ENCODE assay signal across 8 mouse cellular contexts in genomic region chr4:137469081-137469844, GRCm38 (mm10). TPM values are rescaled to one million over a fixed set of nuclear protein-coding genes. Genes with fewer than 3 reads are reported as not detected.
DNase-seq lines count a peak whose midpoint lies in the region; ATAC-seq and TF ChIP-seq lines count a peak whose summit lies in the region.

No protein-coding gene starts in this region.

- peaks cover 18% of the 10 kb centered on the region for H3K27me3 ChIP-seq in CH12.LX (replicated peaks)
- H3K27me3 ChIP-seq in forebrain, postnatal 0 days (ENCODE audit: insufficient read depth, low read length), result no peaks in the 10 kb centered on the region
- H3K27me3 ChIP-seq in kidney, postnatal 0 days (ENCODE audit: insufficient read depth, low read length), result no peaks in the 10 kb centered on the region
- peaks cover 8% of the 10 kb centered on the region; the same call in 1 of the 2 replicates for H3K27me3 ChIP-seq in midbrain, embryonic 15.5 days (replicated peaks)

- in situ Hi-C loops in CH12.LX (cut with MboI; ENCODE audit: low pct_ligation_motif_present, low pct_unique_long_range_greater_than_20kb, low sequenced_read_pairs), result loop anchor here (5.0 kb wide), 1 partner anchor 33 kb away; no protein-coding TSS in a partner anchor

- no peak for TF ChIP-seq EP300 in CH12.LX (IDR thresholded peaks at IDR 0.05; ENCODE audit: low read length)

- peak overlapping the region; percentile 51; the same call in 1 of the 2 replicates for H3K9ac ChIP-seq in CH12.LX (ENCODE audit: insufficient read depth, low read depth)
- peak overlapping the region; percentile 60 for H3K9ac ChIP-seq in forebrain, postnatal 0 days
- H3K9ac ChIP-seq in kidney, postnatal 0 days (ENCODE audit: low read depth, low read length), result peak overlapping the region; percentile 88
- peak overlapping the region; percentile 56 for H3K9ac ChIP-seq in midbrain, embryonic 15.5 days

- no peaks in the 10 kb centered on the region for H3K79me2 ChIP-seq in CH12.LX (replicated peaks; ENCODE audit: control insufficient read depth, extremely low read depth, insufficient read depth, poor library complexity, severe bottlenecking)

- H3K36me3 ChIP-seq in CH12.LX (replicated peaks in 1 of 2; ENCODE audit: control insufficient read depth in 1 of 2, insufficient read depth in 1 of 2, low read length in 1 of 2), result peaks cover 0 to 7% of the 10 kb centered on the region in 2 experiments
- H3K36me3 ChIP-seq in forebrain, postnatal 0 days (ENCODE audit: insufficient read depth), result no peaks in the 10 kb centered on the region
- no peaks in the 10 kb centered on the region for H3K36me3 ChIP-seq in kidney, postnatal 0 days (ENCODE audit: insufficient read depth, low read length)
- H3K36me3 ChIP-seq in midbrain, embryonic 15.5 days (replicated peaks), result no peaks in the 10 kb centered on the region

- dilution Hi-C loops in CH12.LX (cut with MboI; ENCODE audit: extremely low pct_ligation_motif_present, extremely low pct_unique_long_range_greater_than_20kb, low sequenced_read_pairs), result no loop called here

- peak; percentile 16; the same call in 1 of the 2 replicates for ATAC-seq in forebrain, postnatal 0 days
- ATAC-seq in kidney, postnatal 0 days (replicated peaks; ENCODE audit: low FRiP score, low read depth), result no peak; the same call in none of the 2 replicates
- 0 out of 2 replicates have a peak, but pooled peaks have one; percentile 7 for ATAC-seq in midbrain, embryonic 15.5 days (replicated peaks)

- peak overlapping the region; percentile 50 to 84 (median 72) for H3K4me3 ChIP-seq in CH12.LX (replicated peaks in 1 of 3; ENCODE audit: low read depth in 2 of 3, low read length in 2 of 3, poor library complexity in 1 of 3)
- peak overlapping the region; percentile 53 for H3K4me3 ChIP-seq in forebrain, postnatal 0 days (ENCODE audit: low read depth, low read length)
- H3K4me3 ChIP-seq in kidney, postnatal 0 days (replicated peaks; ENCODE audit: low read depth, low read length), result peak overlapping the region; percentile 85
- H3K4me3 ChIP-seq in midbrain, embryonic 15.5 days, result peak overlapping the region; percentile 54

- peaks cover 11 to 31% of the 10 kb centered on the region in 2 experiments for H3K4me1 ChIP-seq in CH12.LX (ENCODE audit: control insufficient read depth in 1 of 2, insufficient read depth in 2 of 2)
- 0 out of 2 replicates have a peak, but pooled peaks cover 3% of the 10 kb centered on the region for H3K4me1 ChIP-seq in forebrain, postnatal 0 days (ENCODE audit: insufficient read depth)
- H3K4me1 ChIP-seq in kidney, postnatal 0 days (replicated peaks; ENCODE audit: insufficient read depth, low read length), result peaks cover 43% of the 10 kb centered on the region
- peaks cover 22% of the 10 kb centered on the region for H3K4me1 ChIP-seq in midbrain, embryonic 15.5 days

- 6% methylated on average over 20 of the region's 20 CpGs for WGBS in forebrain, postnatal 0 days
- WGBS in kidney, postnatal 0 days, result 2% methylated on average over 20 of the region's 20 CpGs
- WGBS in midbrain, embryonic 15.5 days, result 5% methylated on average over 20 of the region's 20 CpGs

- no peaks in the 10 kb centered on the region for H3K9me3 ChIP-seq in CH12.LX (replicated peaks; ENCODE audit: low read length)
- H3K9me3 ChIP-seq in forebrain, postnatal 0 days (ENCODE audit: low read length), result no peaks in the 10 kb centered on the region
- H3K9me3 ChIP-seq in kidney, postnatal 0 days (replicated peaks; ENCODE audit: low read length), result no peaks in the 10 kb centered on the region
- no peaks in the 10 kb centered on the region for H3K9me3 ChIP-seq in midbrain, embryonic 15.5 days

- peak; percentile 62 for DNase-seq in 3134 (ENCODE audit: extremely low read depth, insufficient read length, low spot score)
- DNase-seq in CH12.LX (ENCODE audit: extremely low read depth), result no peak
- no peak for DNase-seq in forebrain, postnatal 0 days
- peak; percentile 49 for DNase-seq in kidney, postnatal 0 days (ENCODE audit: low spot score)
- no peak for DNase-seq in frontal cortex, postnatal 25 days (ENCODE audit: low spot score in 2 of 2)
- no peak for DNase-seq in c-Kit-positive CD71-positive TER-119-positive erythroid progenitor cells, embryonic 14.5 days (ENCODE audit: low spot score)
- no peak for DNase-seq in layer of hippocampus, postnatal 25 days (ENCODE audit: extremely low spot score in 1 of 2, low spot score in 1 of 2)

- TF ChIP-seq CTCF in CH12.LX (conservative IDR thresholded peaks at IDR 0.05 in 1 of 2, IDR thresholded peaks at IDR 0.05 in 1 of 2; ENCODE audit: low read depth in 2 of 2, low read length in 2 of 2), result no peak
- TF ChIP-seq CTCF in forebrain, postnatal 0 days (IDR thresholded peaks at IDR 0.05; ENCODE audit: low read depth), result no peak
- TF ChIP-seq CTCF in kidney, postnatal 0 days (IDR thresholded peaks at IDR 0.05; ENCODE audit: low read depth), result no peak

- no peak for TF ChIP-seq RAD21 in CH12.LX (IDR thresholded peaks at IDR 0.05; ENCODE audit: low read depth, low read length)

- H3K4me2 ChIP-seq in CH12.LX (ENCODE audit: insufficient read depth, low read depth, poor library complexity, severe bottlenecking), result peak overlapping the region; percentile 59
- H3K4me2 ChIP-seq in forebrain, postnatal 0 days (ENCODE audit: low read depth), result peak overlapping the region; percentile 99
- peak overlapping the region; percentile 96 for H3K4me2 ChIP-seq in kidney, postnatal 0 days (ENCODE audit: low read length)
- H3K4me2 ChIP-seq in midbrain, embryonic 15.5 days, result peak overlapping the region; percentile 99

- H3K27ac ChIP-seq in CH12.LX (ENCODE audit: insufficient read depth, low read depth), result no peak overlapping the region
- H3K27ac ChIP-seq in forebrain, postnatal 0 days (ENCODE audit: low read depth, low read length), result no peak overlapping the region
- H3K27ac ChIP-seq in kidney, postnatal 0 days, result peak overlapping the region; percentile 87
- H3K27ac ChIP-seq in midbrain, embryonic 15.5 days, result no peak overlapping the region

- no peak for TF ChIP-seq POLR2A in CH12.LX (IDR thresholded peaks at IDR 0.05; ENCODE audit: low read depth, low read length)

TF ChIP-seq in CH12.LX, 34 proteins besides CTCF, POLR2A, EP300 and RAD21 (continues in another document):
- TF ChIP-seq NRF1 (IDR thresholded peaks at IDR 0.05; ENCODE audit: low read depth, low read length), result no peak
- no peak for TF ChIP-seq MEF2A (IDR thresholded peaks at IDR 0.05; ENCODE audit: borderline replicate concordance, low read depth, low read length)
- no peak for TF ChIP-seq MYC (IDR thresholded peaks at IDR 0.05; ENCODE audit: low read depth, low read length)
- no peak for TF ChIP-seq KAT2A (IDR thresholded peaks at IDR 0.05; ENCODE audit: insufficient replicate concordance, low read length)
- TF ChIP-seq ZC3H11A (IDR thresholded peaks at IDR 0.05; ENCODE audit: low read depth, low read length), result no peak
- TF ChIP-seq ZKSCAN1 (IDR thresholded peaks at IDR 0.05; ENCODE audit: borderline replicate concordance, low read depth, low read length), result no peak
- TF ChIP-seq PAX5 (IDR thresholded peaks at IDR 0.05; ENCODE audit: low read length), result no peak
- TF ChIP-seq JUND (conservative IDR thresholded peaks at IDR 0.05; ENCODE audit: low read depth, low read length), result no peak
- TF ChIP-seq IRF4 (IDR thresholded peaks at IDR 0.05; ENCODE audit: low read depth, low read length), result no peak
- no peak for TF ChIP-seq NELFE (IDR thresholded peaks at IDR 0.05; ENCODE audit: low read depth, low read length)
- TF ChIP-seq BHLHE40 (IDR thresholded peaks at IDR 0.05; ENCODE audit: low read depth, low read length), result no peak
- no peak for TF ChIP-seq CHD1 (IDR thresholded peaks at IDR 0.05; ENCODE audit: low read depth, low read length)
- TF ChIP-seq MAFK (IDR thresholded peaks at IDR 0.05; ENCODE audit: insufficient replicate concordance, low read length), result no peak

RNA-seq across cellular contexts. Expression of gene Hspg2, which starts 0.7 kb away (rescaled TPM):
- 3.1 and 5.5 TPM in 2 replicates for total RNA-seq in CH12.LX (2012; rRNA removed)
- 0.82 and 1.3 TPM in 2 replicates for total RNA-seq in CH12.LX (2014; rRNA removed)
- 10.7 and 14.0 TPM in 2 replicates for polyA plus RNA-seq in CH12.LX (2012; ENCODE audit: insufficient read length, low read depth)
- total RNA-seq in forebrain, postnatal 0 days (2014; rRNA removed), result 13.8 and 22.6 TPM in 2 replicates
- polyA plus RNA-seq in forebrain, postnatal 0 days (2015; fragmentation: Nextera tagmentation; extraction: Ambion mirVana), result 2.3 and 2.6 TPM in 2 replicates
- 31.3 and 34.0 TPM in 2 replicates for polyA plus RNA-seq in kidney, postnatal 0 days (2015; fragmentation: Nextera tagmentation; extraction: Ambion mirVana)
- polyA plus RNA-seq in midbrain, embryonic 15.5 days (2015; fragmentation: Nextera tagmentation; extraction: Ambion mirVana), result 4.0 and 4.1 TPM in 2 replicates
- 10 to 100 TPM in 1 of 2 experiments, 1 to 10 TPM in 1; 5.6 to 10.8 TPM for total RNA-seq in layer of hippocampus, postnatal 25 days (2021)

RNA-seq across cellular contexts. Expression of gene 1700013G24Rik, which starts 16.2 kb away (rescaled TPM):
- total RNA-seq in CH12.LX (2012; rRNA removed), result not detected in 2 replicates
- total RNA-seq in CH12.LX (2014; rRNA removed), result not detected in 2 replicates
- not detected in 2 replicates for polyA plus RNA-seq in CH12.LX (2012; ENCODE audit: insufficient read length, low read depth)
- not detected in 2 replicates for total RNA-seq in forebrain, postnatal 0 days (2014; rRNA removed)
- polyA plus RNA-seq in forebrain, postnatal 0 days (2015; fragmentation: Nextera tagmentation; extraction: Ambion mirVana), result not detected in 2 replicates
- polyA plus RNA-seq in kidney, postnatal 0 days (2015; fragmentation: Nextera tagmentation; extraction: Ambion mirVana), result not detected in 2 replicates
- polyA plus RNA-seq in midbrain, embryonic 15.5 days (2015; fragmentation: Nextera tagmentation; extraction: Ambion mirVana), result not detected in 2 replicates
- total RNA-seq in layer of hippocampus, postnatal 25 days (2021), result not detected

RNA-seq across cellular contexts. Expression of gene Cela3b, which starts 38.9 kb away (rescaled TPM):
- total RNA-seq in CH12.LX (2012; rRNA removed) (not detected in 2 replicates), CH12.LX (2014; rRNA removed) (not detected in 2 replicates)
- not detected in 2 replicates for polyA plus RNA-seq in CH12.LX (2012; ENCODE audit: insufficient read length, low read depth)
- not detected in 2 replicates for total RNA-seq in forebrain, postnatal 0 days (2014; rRNA removed)
- not detected in 2 replicates for polyA plus RNA-seq in forebrain, postnatal 0 days (2015; fragmentation: Nextera tagmentation; extraction: Ambion mirVana)
- polyA plus RNA-seq in kidney, postnatal 0 days (2015; fragmentation: Nextera tagmentation; extraction: Ambion mirVana), result not detected in 2 replicates
- polyA plus RNA-seq in midbrain, embryonic 15.5 days (2015; fragmentation: Nextera tagmentation; extraction: Ambion mirVana), result not detected in 2 replicates
- total RNA-seq in layer of hippocampus, postnatal 25 days (2021), result not detected

RNA-seq across cellular contexts. Expression of gene Cela3a, which starts 59.7 kb away (rescaled TPM):
- total RNA-seq in CH12.LX (2012; rRNA removed) (not detected in 2 replicates), CH12.LX (2014; rRNA removed) (not detected in 2 replicates)
- not detected in 2 replicates for polyA plus RNA-seq in CH12.LX (2012; ENCODE audit: insufficient read length, low read depth)
- not detected in 2 replicates for total RNA-seq in forebrain, postnatal 0 days (2014; rRNA removed)
- polyA plus RNA-seq in forebrain, postnatal 0 days (2015; fragmentation: Nextera tagmentation; extraction: Ambion mirVana), result not detected in 2 replicates
- not detected in 2 replicates for polyA plus RNA-seq in kidney, postnatal 0 days (2015; fragmentation: Nextera tagmentation; extraction: Ambion mirVana)
- polyA plus RNA-seq in midbrain, embryonic 15.5 days (2015; fragmentation: Nextera tagmentation; extraction: Ambion mirVana), result not detected in 2 replicates
- total RNA-seq in layer of hippocampus, postnatal 25 days (2021), result not detected

Comparison
In these comparisons a context has a peak if more than half of its experiments do, and no peak if none do; other contexts are left out.
1. DNase-seq: peak in 3134 (single experiment) and kidney, postnatal 0 days (single experiment); none in CH12.LX (single experiment), forebrain, postnatal 0 days (single experiment), frontal cortex, postnatal 25 days (0 of 2), c-Kit-positive CD71-positive TER-119-positive erythroid progenitor cells, embryonic 14.5 days (single experiment) and layer of hippocampus, postnatal 25 days (0 of 2).
2. Peak in every context shown above with its lines, with median percentiles within 50 percentile points of each other: H3K4me2 ChIP-seq, H3K4me3 ChIP-seq and H3K9ac ChIP-seq.